Mouse (Mus musculus) lung, adult 2 months (tissue): Measurements from ENCODE around the gene Nalcn. TPM values are rescaled to one million over a fixed set of nuclear protein-coding genes. Genes with fewer than 3 reads are reported as not detected.

ENCODE experiments used
- DNase-seq: peaks from one replicate; pipeline ENCODE4 v3.0.0; 2022
- H3K4me1 ChIP-seq: fragments of 200-500 bp; 2 replicates; pipeline ENCODE4 v1.6.1; 2011; ENCODE audit warnings: low read length; ENCODE audit not compliant: control insufficient read depth, insufficient read depth
- H3K4me3 ChIP-seq: fragments of 200-500 bp; replicated peaks from 2 replicates; pipeline ENCODE3; 2011; ENCODE audit warnings: low read depth, mild to moderate bottlenecking, control low read depth, low read length; ENCODE audit errors: extremely low read depth
- CTCF ChIP-seq: fragments of 200-500 bp; IDR thresholded peaks from 2 replicates; pipeline ENCODE4 v1.5.1; 2011; ENCODE audit warnings: mild to moderate bottlenecking, low read length, control low read depth; ENCODE audit not compliant: insufficient read depth
- POLR2A ChIP-seq: fragments of 200-500 bp; IDR thresholded peaks from 2 replicates; pipeline ENCODE4 v1.6.1; 2011; ENCODE audit warnings: low read depth, mild to moderate bottlenecking, control low read depth, low read length, borderline replicate concordance; ENCODE audit errors: extremely low read depth
- WGBS: fragments of 180-500 bp; shearing (Covaris S2); methylation state at CpG from one replicate; pipeline ENCODE4 v1.1.7; 2018; 5-methylcytosine and 5-hydroxymethylcytosine counted together
- polyA plus RNA-seq: library from polyadenylated mRNA; depleted of rRNA; stranded (reverse); fragments of >200 nt; gene quantifications from 2 replicates; pipeline ENCODE4 v1.2.3, GENCODE M21; 2012

The Nalcn gene
- polyA plus RNA-seq, 1 experiment: 0.26 TPM

DNA sequence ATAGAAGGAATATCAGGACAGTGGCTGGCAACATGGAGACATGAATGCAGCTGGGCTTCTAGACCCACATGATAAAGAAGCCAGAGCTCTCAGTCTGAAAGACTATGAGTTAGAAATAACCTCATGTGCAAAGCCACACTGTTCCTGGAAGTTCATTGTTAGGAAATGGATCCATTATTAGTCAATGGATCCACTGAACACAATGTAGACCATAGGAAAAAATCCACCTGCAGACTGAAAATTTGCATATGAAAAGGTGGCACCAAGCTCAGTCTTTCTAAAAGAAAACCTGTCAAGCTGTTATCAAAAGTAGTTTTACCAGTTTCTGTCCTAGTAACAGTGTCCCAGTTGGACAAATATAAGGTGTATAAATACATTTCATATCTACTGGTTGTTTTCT is 39.5 kb downstream of the Nalcn start:
- DNase-seq: no peak
- H3K4me1 ChIP-seq: no peaks in the 10 kb centered on the region
- TF ChIP-seq POLR2A (no peak), CTCF (no peak)
- no peak overlapping the region for H3K4me3 ChIP-seq

DNA sequence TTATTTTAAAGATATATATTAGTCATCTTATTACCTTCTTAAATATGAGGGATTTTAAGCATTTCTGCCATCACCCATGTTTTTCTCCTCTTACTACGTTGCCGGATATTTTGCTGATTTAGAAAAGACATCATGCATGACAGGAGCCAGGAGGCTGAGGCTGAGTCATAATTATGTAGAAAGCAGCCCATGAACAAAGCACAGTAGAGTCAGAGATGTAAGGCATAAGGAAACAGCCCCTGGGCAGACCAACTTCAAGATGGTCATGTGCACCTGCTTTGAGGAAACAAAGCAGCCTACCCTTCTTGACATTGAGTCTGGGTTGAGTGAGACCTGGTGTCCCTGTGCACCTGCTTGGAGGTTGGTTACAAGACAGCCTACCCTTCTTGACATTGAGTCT is 44.5 kb downstream of the Nalcn start:
- H3K4me3 ChIP-seq: no peak overlapping the region
- TF ChIP-seq POLR2A (no peak), CTCF (no peak)
- 91% methylated on average over 2 of the region's 2 CpGs for WGBS
- no peaks in the 10 kb centered on the region for H3K4me1 ChIP-seq
- no peak for DNase-seq

DNA sequence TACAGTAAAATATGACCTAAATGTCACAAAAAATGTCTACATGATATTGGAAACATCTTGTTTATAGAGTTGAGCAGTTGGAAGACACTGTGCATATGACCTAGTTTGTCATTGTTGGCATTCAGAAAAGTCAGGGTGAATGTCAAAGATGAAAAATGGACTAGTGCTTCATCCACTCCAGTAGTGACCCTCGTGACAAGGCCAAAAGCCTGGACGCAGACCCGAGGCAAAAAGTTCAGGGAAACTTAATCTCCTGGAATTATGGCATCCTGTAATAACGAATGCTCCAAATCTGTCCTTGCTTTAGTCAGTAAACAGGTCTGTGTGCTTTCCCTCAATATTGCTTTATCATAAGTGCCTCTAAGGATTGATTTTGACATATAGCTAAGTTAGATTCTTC is 51.6 kb downstream of the Nalcn start:
- H3K4me1 ChIP-seq: no peaks in the 10 kb centered on the region
- 68% methylated on average over 4 of the region's 4 CpGs for WGBS
- TF ChIP-seq POLR2A: no peak
- TF ChIP-seq CTCF: no peak
- no peak for DNase-seq
- no peak overlapping the region for H3K4me3 ChIP-seq

DNA sequence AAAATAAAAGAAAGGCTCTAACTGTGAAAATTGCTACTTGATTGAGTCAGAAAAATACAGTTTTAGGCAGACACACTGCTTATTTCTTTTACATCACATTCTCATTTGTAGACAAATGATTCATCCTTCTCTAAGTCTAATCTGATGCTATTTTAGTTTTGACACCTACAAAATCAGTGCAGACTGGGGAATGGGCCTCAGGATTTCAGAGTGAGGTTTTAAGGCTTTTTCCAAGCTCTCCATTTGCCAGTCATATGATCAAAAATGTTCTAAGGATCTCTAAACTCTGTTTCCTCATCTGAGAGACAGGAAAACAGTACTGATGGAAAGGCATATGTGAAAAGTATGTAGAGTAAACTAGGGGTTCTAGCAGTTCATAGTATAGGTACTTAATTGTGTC is 52.0 kb downstream of the Nalcn start:
- TF ChIP-seq POLR2A (no peak), CTCF (no peak)
- no peak overlapping the region for H3K4me3 ChIP-seq
- no peaks in the 10 kb centered on the region for H3K4me1 ChIP-seq
- no peak for DNase-seq

DNA sequence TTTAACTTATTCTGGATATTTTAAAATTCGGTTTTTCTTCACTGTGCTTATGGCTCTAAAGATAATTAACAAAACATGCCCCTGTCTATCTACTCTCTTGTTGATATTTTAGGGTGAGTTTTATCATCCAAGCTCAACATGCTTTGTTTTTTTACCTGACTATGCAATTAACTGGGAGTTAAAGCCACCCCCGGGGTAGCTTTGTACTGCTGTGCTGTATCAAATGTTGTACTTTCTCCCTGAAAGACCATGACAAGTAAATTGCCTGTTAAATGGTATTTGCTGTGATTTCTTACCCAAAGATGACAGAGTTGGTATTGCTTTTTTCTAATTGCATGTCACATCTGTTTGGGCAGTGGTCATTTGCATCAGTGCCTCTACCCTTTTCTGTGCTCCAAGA is 60.3 kb downstream of the Nalcn start:
- no peak overlapping the region for H3K4me3 ChIP-seq
- DNase-seq: no peak
- TF ChIP-seq CTCF (no peak), POLR2A (no peak)
- 64% methylated on average over 2 of the region's 2 CpGs for WGBS
- H3K4me1 ChIP-seq: no peaks in the 10 kb centered on the region

DNA sequence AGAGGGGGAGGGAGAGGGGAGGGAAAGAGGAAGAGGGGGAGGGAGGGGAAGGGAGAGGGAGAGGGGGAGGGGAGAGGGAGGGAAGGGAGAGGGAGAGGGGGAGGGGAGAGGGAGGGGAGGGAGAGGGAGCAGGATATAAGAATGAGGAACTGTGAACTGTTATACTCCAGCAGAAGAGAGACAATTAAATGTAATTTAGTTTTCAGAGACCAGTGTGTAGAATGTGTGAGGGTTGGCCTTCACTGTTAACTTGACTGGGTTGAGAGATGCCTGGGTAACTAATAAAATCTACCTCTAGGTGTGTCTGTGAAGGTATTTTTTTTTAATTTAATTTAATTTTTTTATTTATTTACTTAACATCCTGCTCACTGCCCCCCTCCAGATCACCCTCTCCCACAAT is 71.4 kb downstream of the Nalcn start:
- Histone ChIP-seq H3K4me3 (no peak overlapping the region), H3K4me1 (no peaks in the 10 kb centered on the region)
- no peak for DNase-seq
- TF ChIP-seq CTCF (no peak), POLR2A (no peak)

DNA sequence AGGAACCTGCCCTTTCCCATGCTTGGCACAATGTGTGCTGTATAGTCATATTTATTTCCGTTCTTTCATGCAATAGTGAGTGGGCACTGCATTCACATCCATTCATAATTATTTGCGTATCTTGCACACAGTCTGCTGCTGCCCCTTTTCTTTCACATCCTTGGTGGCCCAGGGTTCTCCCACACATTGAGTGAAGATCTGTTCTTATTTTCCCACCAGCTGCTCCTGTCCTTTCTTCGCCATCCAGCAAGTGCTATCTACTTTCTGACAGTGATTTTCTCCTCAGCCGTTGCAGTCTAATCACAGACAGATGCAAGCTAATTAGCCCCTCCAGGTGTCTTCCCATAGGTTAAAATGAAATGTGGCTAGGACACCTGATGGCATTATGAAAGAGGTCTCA is 72.0 kb downstream of the Nalcn start:
- Histone ChIP-seq H3K4me1 (no peaks in the 10 kb centered on the region), H3K4me3 (no peak overlapping the region)
- TF ChIP-seq CTCF (no peak), POLR2A (no peak)
- DNase-seq: no peak
- 57% methylated on average over 4 of the region's 4 CpGs for WGBS

DNA sequence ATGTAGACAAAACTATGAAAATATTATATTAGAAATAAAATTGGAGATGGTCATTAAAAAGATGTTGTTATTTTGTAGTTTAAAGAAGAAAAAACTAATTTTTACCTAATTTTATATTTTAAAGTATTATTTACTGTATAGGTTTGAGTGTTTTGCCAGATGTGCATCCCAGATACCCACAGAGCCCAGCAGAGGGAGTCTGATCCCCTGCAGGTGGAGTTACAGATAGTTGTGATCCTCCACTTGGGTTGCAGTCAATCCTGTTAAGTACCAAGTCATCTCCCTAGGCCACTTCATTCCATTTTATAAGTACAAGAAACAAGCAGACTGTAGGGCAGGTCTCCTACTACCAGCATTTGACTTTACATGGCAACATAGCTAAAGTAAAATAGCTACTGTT is 84.6 kb downstream of the Nalcn start:
- no peak for DNase-seq
- TF ChIP-seq POLR2A: no peak
- TF ChIP-seq CTCF: no peak
- no peak overlapping the region for H3K4me3 ChIP-seq
- H3K4me1 ChIP-seq: no peaks in the 10 kb centered on the region

DNA sequence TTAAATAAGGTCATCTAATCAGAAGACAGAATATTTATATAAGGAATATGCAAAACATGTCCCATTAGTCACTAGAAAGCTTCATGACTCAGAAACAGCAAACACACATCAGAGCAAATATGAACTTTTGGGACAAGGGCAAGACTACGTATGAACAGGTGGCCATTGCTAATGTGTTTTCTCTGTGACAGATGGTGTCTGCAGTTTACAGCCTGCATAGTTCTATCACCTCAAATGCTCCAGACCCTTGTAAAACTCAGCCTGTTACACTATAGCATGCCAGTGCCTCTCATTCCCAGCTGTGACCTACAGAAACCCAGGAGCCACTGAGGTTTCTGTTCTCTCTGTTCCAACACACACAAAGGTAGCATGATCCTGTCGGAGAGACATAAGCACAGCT is 91.3 kb downstream of the Nalcn start:
- TF ChIP-seq POLR2A (no peak), CTCF (no peak)
- H3K4me3 ChIP-seq: no peak overlapping the region
- WGBS: 69% methylated on average over 2 of the region's 2 CpGs
- H3K4me1 ChIP-seq: no peaks in the 10 kb centered on the region
- DNase-seq: no peak

DNA sequence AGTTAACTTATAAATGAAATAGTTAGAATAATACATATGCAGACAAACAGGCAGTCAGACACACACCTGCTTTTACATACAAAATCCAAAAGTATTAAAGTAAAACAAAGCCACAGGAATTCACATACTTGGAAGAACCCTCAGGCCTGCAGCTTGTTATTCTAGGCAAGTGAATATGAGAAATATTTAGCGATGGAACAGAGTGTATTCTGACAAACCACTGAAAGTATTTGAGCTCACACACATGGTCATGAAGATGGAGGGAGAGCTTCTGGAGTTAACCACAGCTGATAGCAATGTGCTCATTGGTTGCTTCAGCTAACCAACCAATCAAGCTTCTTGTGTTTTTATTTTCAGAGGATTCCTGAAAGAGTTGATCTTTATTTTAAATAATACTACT is 93.9 kb downstream of the Nalcn start:
- 63% methylated on average over 1 of the region's 1 CpGs for WGBS
- DNase-seq: no peak
- no peaks in the 10 kb centered on the region for H3K4me1 ChIP-seq
- H3K4me3 ChIP-seq: no peak overlapping the region
- no peak for TF ChIP-seq POLR2A
- TF ChIP-seq CTCF: no peak

DNA sequence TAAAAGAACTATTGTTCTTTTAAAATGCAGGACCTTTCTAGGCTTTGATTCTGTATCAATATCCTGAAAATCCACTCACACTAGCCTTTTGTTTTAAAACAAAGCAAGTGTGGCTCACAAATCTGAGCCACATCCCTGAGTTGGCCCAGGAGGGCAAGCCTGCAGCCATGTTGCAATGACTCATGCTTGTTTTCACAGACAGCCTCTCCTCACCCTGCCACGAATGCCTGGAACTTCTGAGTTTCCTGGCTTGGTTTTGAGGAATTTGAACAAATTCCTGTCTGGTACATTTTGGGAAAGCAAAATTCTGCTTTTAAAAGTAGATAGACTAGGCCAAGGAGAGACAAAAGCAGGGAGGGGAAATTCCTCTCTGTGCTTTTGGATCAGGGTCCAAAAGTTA is 95.7 kb downstream of the Nalcn start:
- 5% methylated on average over 1 of the region's 1 CpGs for WGBS
- TF ChIP-seq POLR2A: no peak
- H3K4me1 ChIP-seq: no peaks in the 10 kb centered on the region
- no peak overlapping the region for H3K4me3 ChIP-seq
- DNase-seq: no peak
